Mouse (Mus musculus): ENCODE data around the gene Ackr1.
"Not testable (repeated sequence)": the region's sequence is repeated elsewhere in the genome, so short reads cannot be mapped to it uniquely, and the experiment has no call there.

DNA sequence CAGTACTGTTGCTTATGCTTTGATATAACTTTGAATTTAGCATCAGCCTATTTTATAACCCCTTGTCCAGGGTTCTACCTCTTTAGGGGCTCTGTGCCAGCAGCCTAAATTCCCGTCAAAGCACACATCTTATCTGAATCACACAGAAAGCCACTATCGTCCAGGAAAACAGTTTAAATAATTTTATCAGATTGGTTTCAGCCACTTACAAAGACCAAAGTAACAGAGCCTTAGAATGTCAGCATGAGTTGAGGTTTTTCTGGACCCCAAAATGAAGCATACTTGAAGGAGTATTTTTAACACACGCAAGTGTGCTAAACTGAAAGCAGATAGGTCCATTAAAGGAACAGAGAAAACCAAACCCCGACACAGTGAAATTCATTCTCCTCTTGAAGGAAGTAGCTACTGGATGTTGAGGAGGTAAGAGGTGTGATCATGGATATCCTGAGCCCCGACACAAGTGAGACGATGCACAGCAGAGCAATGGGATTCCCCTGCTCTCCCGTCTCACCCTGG is 20.0 kb downstream of the Ackr1 start:
- TF ChIP-seq POLR2A, CTCF (IDR thresholded peaks at IDR 0.05; ENCODE audit: insufficient read depth, low read depth, low read length): not testable (repeated sequence)
